ENCODE assay signal across 14 mouse cellular contexts in the genomic region with DNA sequence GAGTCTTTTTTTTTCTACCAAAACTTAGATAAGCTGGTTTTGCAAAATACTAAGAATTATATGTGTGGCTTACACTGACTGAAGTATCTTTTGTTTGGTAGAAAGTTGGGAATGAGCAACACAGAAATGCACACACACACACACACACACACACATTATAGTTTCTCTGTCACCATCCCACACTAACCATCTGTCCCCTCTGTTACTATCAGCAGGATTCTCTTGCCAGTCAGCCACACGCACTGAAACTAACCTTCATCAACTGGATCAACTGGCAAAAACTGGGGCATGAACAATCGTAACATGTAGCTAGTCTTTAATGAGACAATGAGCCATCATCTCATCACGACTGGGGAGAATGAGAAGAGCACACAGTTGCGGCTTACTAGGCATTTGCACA.
"Had no signal": no experiment of that assay in that cellular context is flagged by ENCODE, and none has a peak within 500 bp of the region (broad histone marks: within the 10 kb centered on the region; RNA-seq: fewer than 3 reads in every experiment).

No protein-coding gene starts in this region.

- H3K4me3 ChIP-seq: limb, embryonic 10.5 days; liver, embryonic 13.5 days; lung, embryonic 15.5 days; megakaryocyte, embryonic 14.5 days; midbrain, embryonic 15.5 days; neural tube, embryonic 12.5 days had no signal

- H3K27me3 ChIP-seq: liver, embryonic 13.5 days; lung, embryonic 15.5 days; megakaryocyte, embryonic 14.5 days; midbrain, embryonic 15.5 days; neural tube, embryonic 12.5 days had no signal

- H3K36me3 ChIP-seq: limb, embryonic 10.5 days; liver, embryonic 13.5 days; lung, embryonic 15.5 days; midbrain, embryonic 15.5 days; neural tube, embryonic 12.5 days had no signal

- H3K4me2 ChIP-seq: liver, embryonic 13.5 days; lung, embryonic 15.5 days; midbrain, embryonic 11.5 days; midbrain, embryonic 15.5 days; neural tube, embryonic 12.5 days had no signal

- H3K4me1 ChIP-seq: liver, embryonic 13.5 days; lung, embryonic 15.5 days; megakaryocyte, embryonic 14.5 days had no signal

- ATAC-seq: intestine, embryonic 16.5 days; liver, postnatal 0 days; midbrain, embryonic 15.5 days had no signal

- H3K27ac ChIP-seq: limb, embryonic 10.5 days; liver, embryonic 13.5 days; lung, embryonic 15.5 days; macrophage; midbrain, embryonic 15.5 days; neural tube, embryonic 12.5 days had no signal

- H3K9me3 ChIP-seq: limb, embryonic 10.5 days; liver, embryonic 13.5 days; lung, embryonic 15.5 days; megakaryocyte, embryonic 14.5 days; midbrain, embryonic 15.5 days; neural tube, embryonic 12.5 days had no signal

- DNase-seq: kidney, adult 8-10 months; kidney, postnatal 25 days; liver, embryonic 13.5 days; liver, postnatal 0 days; lung, postnatal 14 days; thymus, postnatal 4 days had no signal

- H3K9ac ChIP-seq: liver, embryonic 13.5 days; liver, postnatal 0 days; lung, embryonic 15.5 days; midbrain, embryonic 15.5 days; neural tube, embryonic 12.5 days had no signal
